Mouse (Mus musculus): ENCODE data around the gene Gm10229.
"Not testable (repeated sequence)": the region's sequence is repeated elsewhere in the genome, so short reads cannot be mapped to it uniquely, and the experiment has no call there.

Gm10229 gene

GRCm38 (mm10) chr16:89014984-89015383 lies at the start of gene Gm10229:
Gm10229 (plus strand) TSS chr16:89015284.
- DNase-seq (ENCODE audit: low read depth, low spot score), result not testable (repeated sequence)

- peak; percentile 4 for DNase-seq (ENCODE audit: low read depth, low spot score)
Observed at GRCm38 (mm10) chr16:89010659-89011058, 4.4 kb upstream of the Gm10229 start, which contains the start of gene Krtap22-2. Krtap22-2 (minus strand) TSS chr16:89010759.

GRCm38 (mm10) chr16:89013973-89014372 lies 1.1 kb upstream of the Gm10229 start:
- DNase-seq (ENCODE audit: low read depth, low spot score), result no peak

GRCm38 (mm10) chr16:89031399-89031798 lies 16.3 kb downstream of the Gm10229 start, which contains the start of gene Krtap6-1:
Krtap6-1 (plus strand) TSS chr16:89031699.
- DNase-seq (ENCODE audit: low read depth, low spot score), result not testable (repeated sequence)

- not testable (repeated sequence) for DNase-seq (ENCODE audit: low read depth, low spot score)
Observed at GRCm38 (mm10) chr16:89041372-89041771, 26.3 kb downstream of the Gm10229 start, which contains the start of gene Gm10228. Gm10228 (minus strand) TSS chr16:89041472.

- no peak for DNase-seq (ENCODE audit: low read depth, low spot score)
Observed at GRCm38 (mm10) chr16:89047783-89048182, 32.7 kb downstream of the Gm10229 start, which contains the start of gene Krtap6-5. Krtap6-5 (minus strand) TSS chr16:89047883.

- DNase-seq (ENCODE audit: low read depth, low spot score), result not testable (repeated sequence)
Observed at GRCm38 (mm10) chr16:89063902-89064301, 48.8 kb downstream of the Gm10229 start, which contains the start of gene 1110025L11Rik. 1110025L11Rik (minus strand) TSS chr16:89064002.
